Mouse (Mus musculus): ENCODE results near the gene Mertk. TPM values are rescaled to one million over a fixed set of nuclear protein-coding genes. Genes with fewer than 3 reads are reported as not detected.

Mertk gene
- total and polyA plus RNA-seq, 3 experiments, result 0.05 TPM; not detected in 2

- TF ChIP-seq GABPA (IDR thresholded peaks at IDR 0.05; ENCODE audit: insufficient replicate concordance, low read depth, low read length) (no peak), USF1 (IDR thresholded peaks at IDR 0.05; ENCODE audit: low read depth, low read length) (no peak), MAZ (IDR thresholded peaks at IDR 0.05; ENCODE audit: low read depth, low read length) (no peak), POLR2AphosphoS2 (IDR thresholded peaks at IDR 0.05; ENCODE audit: low read depth, low read length) (no peak), ZC3H11A (IDR thresholded peaks at IDR 0.05; ENCODE audit: low read depth, low read length) (no peak), ELF1 (IDR thresholded peaks at IDR 0.05; ENCODE audit: low read depth, low read length) (no peak), MAX (IDR thresholded peaks at IDR 0.05; ENCODE audit: low read length) (no peak), KAT2A (IDR thresholded peaks at IDR 0.05; ENCODE audit: insufficient replicate concordance, low read length) (no peak), ETS1 (conservative IDR thresholded peaks at IDR 0.05; ENCODE audit: low read depth, low read length) (no peak), JUN (IDR thresholded peaks at IDR 0.05; ENCODE audit: insufficient read depth, low read depth, low read length) (no peak)
- Histone ChIP-seq H3K4me3 (replicated peaks in 1 of 3; ENCODE audit: low read depth in 2 of 3, low read length in 2 of 3, poor library complexity in 1 of 3) (no peak overlapping the region), H3K9me3 (replicated peaks; ENCODE audit: low read length) (no peaks in the 10 kb centered on the region), H3K27ac (ENCODE audit: insufficient read depth, low read depth) (no peak overlapping the region), H3K9ac (ENCODE audit: insufficient read depth, low read depth) (no peak overlapping the region), H3K36me3 (replicated peaks in 1 of 2; ENCODE audit: control insufficient read depth in 1 of 2, insufficient read depth in 1 of 2, low read length in 1 of 2) (peaks cover 0 to 3% of the 10 kb centered on the region in 2 experiments), H3K4me1 (ENCODE audit: control insufficient read depth in 1 of 2, insufficient read depth in 2 of 2) (peaks cover 0 to 11% of the 10 kb centered on the region in 2 experiments; a peak in 3 of 4 replicates), H3K79me2 (replicated peaks; ENCODE audit: control insufficient read depth, extremely low read depth, insufficient read depth, poor library complexity, severe bottlenecking) (0 out of 2 replicates have a peak, but pooled peaks cover 3% of the 10 kb centered on the region), H3K4me2 (ENCODE audit: insufficient read depth, low read depth, poor library complexity, severe bottlenecking) (no peak overlapping the region), H3K27me3 (replicated peaks) (no peaks in the 10 kb centered on the region)
- in situ Hi-C loops (cut with MboI; ENCODE audit: low pct_ligation_motif_present, low pct_unique_long_range_greater_than_20kb, low sequenced_read_pairs), result loop anchor here (5.0 kb wide), 1 partner anchor 119 kb away; the partner anchor contains the start of gene Mertk
- dilution Hi-C loops (cut with MboI; ENCODE audit: extremely low pct_ligation_motif_present, extremely low pct_unique_long_range_greater_than_20kb, low sequenced_read_pairs), result no loop called here
- no peak for DNase-seq (ENCODE audit: extremely low read depth)
Observed at GRCm38 (mm10) chr2:128816311-128816710, 117.6 kb downstream of the Mertk start.

DNA sequence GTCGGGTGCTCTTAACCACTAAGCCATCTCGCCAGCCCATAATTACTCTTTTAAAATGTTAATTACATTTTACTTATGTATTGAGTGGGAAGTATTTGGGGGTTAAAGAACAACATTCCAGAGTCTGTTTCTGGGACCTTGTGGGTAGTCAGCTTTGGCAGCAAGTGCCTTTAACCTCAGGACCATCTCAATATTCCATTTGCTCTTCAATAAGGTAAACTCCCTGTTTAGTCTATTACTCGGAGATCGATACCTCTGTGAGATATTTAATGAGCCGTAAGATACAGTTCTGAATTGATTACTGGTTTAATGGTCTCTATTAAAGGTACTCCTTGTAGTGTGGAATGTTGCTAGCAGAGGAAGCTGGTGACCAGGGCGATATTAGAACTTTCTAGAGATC lies 118.2 kb downstream of the Mertk start:
- dilution Hi-C loops (cut with MboI; ENCODE audit: extremely low pct_ligation_motif_present, extremely low pct_unique_long_range_greater_than_20kb, low sequenced_read_pairs) (no loop called here), in situ Hi-C loops (cut with MboI; ENCODE audit: low pct_ligation_motif_present, low pct_unique_long_range_greater_than_20kb, low sequenced_read_pairs) (loop anchor here (5.0 kb wide), 1 partner anchor 120 kb away; the partner anchor contains the start of gene Mertk)
- Histone ChIP-seq H3K4me2 (ENCODE audit: insufficient read depth, low read depth, poor library complexity, severe bottlenecking) (peak overlapping the region; percentile 62), H3K36me3 (replicated peaks in 1 of 2; ENCODE audit: control insufficient read depth in 1 of 2, insufficient read depth in 1 of 2, low read length in 1 of 2) (peaks cover 0 to 7% of the 10 kb centered on the region in 2 experiments), H3K9ac (ENCODE audit: insufficient read depth, low read depth) (peak overlapping the region; percentile 51), H3K9me3 (replicated peaks; ENCODE audit: low read length) (no peaks in the 10 kb centered on the region), H3K79me2 (replicated peaks; ENCODE audit: control insufficient read depth, extremely low read depth, insufficient read depth, poor library complexity, severe bottlenecking) (0 out of 2 replicates have a peak, but pooled peaks cover 3% of the 10 kb centered on the region), H3K27ac (ENCODE audit: insufficient read depth, low read depth) (no peak overlapping the region), H3K27me3 (replicated peaks) (no peaks in the 10 kb centered on the region), H3K4me1 (ENCODE audit: control insufficient read depth in 1 of 2, insufficient read depth in 2 of 2) (peaks cover 0 to 11% of the 10 kb centered on the region in 2 experiments; a peak in 3 of 4 replicates), H3K4me3 (replicated peaks in 1 of 3; ENCODE audit: low read depth in 2 of 3, low read length in 2 of 3, poor library complexity in 1 of 3) (peak overlapping the region in 2 of 3 experiments; percentile 73 to 76)
- DNase-seq (ENCODE audit: extremely low read depth), result no peak
- TF ChIP-seq GABPA (IDR thresholded peaks at IDR 0.05; ENCODE audit: insufficient replicate concordance, low read depth, low read length) (no peak), TBP (conservative IDR thresholded peaks at IDR 0.05; ENCODE audit: low read depth, low read length) (peak; percentile 68; the same call in 1 of the 2 replicates), UBTF (IDR thresholded peaks at IDR 0.05; ENCODE audit: low read depth, low read length) (no peak)
